Mouse (Mus musculus): ENCODE measurements around the gene Fam43b. TPM values are rescaled to one million over a fixed set of nuclear protein-coding genes. Genes with fewer than 3 reads are reported as not detected.

Gene Fam43b
- polyA plus RNA-seq, 1 experiment from 2014 or later: 9.1 TPM

GRCm38 (mm10) chr4:138358176-138358575, 38.2 kb downstream of the Fam43b start:
- Histone ChIP-seq H3K27ac (no peak overlapping the region), H3K36me3 (replicated peaks) (no peaks in the 10 kb centered on the region), H3K4me2 (no peak overlapping the region), H3K4me3 (no peak overlapping the region), H3K4me1 (peaks cover 12% of the 10 kb centered on the region), H3K27me3 (replicated peaks) (no peaks in the 10 kb centered on the region), H3K9ac (no peak overlapping the region), H3K9me3 (no peaks in the 10 kb centered on the region)
- no peak for ATAC-seq (replicated peaks)
- 68% methylated on average over 3 of the region's 3 CpGs for WGBS

DNA sequence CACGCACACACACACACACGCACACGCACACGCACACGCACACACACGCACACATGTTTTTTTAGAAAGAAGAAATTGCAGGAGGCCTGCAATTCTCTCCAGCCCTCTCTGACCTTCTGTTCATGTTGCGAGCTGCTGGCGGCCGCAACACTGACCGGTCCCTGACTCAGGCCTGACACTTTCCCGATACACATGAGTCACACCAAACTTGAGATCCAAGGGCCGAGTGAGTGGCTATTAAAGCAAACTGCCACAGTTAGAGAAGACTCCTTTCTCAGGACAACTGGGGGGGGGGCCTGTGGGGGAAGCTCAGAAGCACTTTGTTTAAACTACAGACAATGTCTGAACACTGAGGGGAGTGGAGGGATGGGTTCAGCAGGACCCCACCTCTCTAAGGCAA, 39.8 kb downstream of the Fam43b start:
- 93% methylated on average over 12 of the region's 12 CpGs for WGBS
- H3K4me1 ChIP-seq: peaks cover 8% of the 10 kb centered on the region
- H3K4me2 ChIP-seq: no peak overlapping the region
- ATAC-seq (replicated peaks): no peak
- no peaks in the 10 kb centered on the region for H3K27me3 ChIP-seq (replicated peaks)
- H3K9me3 ChIP-seq: no peaks in the 10 kb centered on the region
- H3K27ac ChIP-seq: no peak overlapping the region
- H3K9ac ChIP-seq: no peak overlapping the region
- H3K4me3 ChIP-seq: no peak overlapping the region
- H3K36me3 ChIP-seq (replicated peaks): no peaks in the 10 kb centered on the region

DNA sequence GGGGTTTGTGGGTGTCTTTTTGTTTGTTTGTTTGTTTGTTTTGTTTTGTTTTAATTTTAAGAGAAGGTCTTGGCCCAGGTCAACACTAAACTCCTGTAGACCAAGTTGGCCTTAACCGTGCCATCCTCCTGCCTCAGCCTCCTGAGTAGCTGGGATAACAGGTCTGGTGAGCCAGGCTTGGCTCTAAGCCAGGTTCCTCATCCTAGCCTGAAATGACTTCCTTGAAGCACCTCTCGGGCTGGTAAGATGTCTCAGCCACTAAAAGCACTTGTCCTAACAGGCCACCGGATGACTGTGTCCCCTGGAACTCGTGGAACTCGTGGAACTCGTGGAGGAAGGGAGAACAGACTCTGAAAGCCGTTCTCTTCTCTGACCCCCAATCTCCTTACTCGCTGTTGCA, 40.2 kb downstream of the Fam43b start:
- Histone ChIP-seq H3K4me1 (peaks cover 4% of the 10 kb centered on the region; the same call in 1 of the 2 replicates), H3K4me3 (no peak overlapping the region), H3K4me2 (no peak overlapping the region), H3K36me3 (replicated peaks) (no peaks in the 10 kb centered on the region), H3K27me3 (replicated peaks) (no peaks in the 10 kb centered on the region), H3K9me3 (no peaks in the 10 kb centered on the region), H3K9ac (no peak overlapping the region), H3K27ac (no peak overlapping the region)
- ATAC-seq (replicated peaks): no peak
- 93% methylated on average over 8 of the region's 8 CpGs for WGBS

- no peaks in the 10 kb centered on the region for H3K4me1 ChIP-seq
- no peak overlapping the region for H3K9ac ChIP-seq
- H3K4me3 ChIP-seq: no peak overlapping the region
- no peaks in the 10 kb centered on the region for H3K36me3 ChIP-seq (replicated peaks)
- no peaks in the 10 kb centered on the region for H3K9me3 ChIP-seq
- no peak overlapping the region for H3K27ac ChIP-seq
- ATAC-seq (replicated peaks): no peak
- H3K27me3 ChIP-seq (replicated peaks): no peaks in the 10 kb centered on the region
- no peak overlapping the region for H3K4me2 ChIP-seq
- 98% methylated on average over 2 of the region's 2 CpGs for WGBS
These were observed 40.8 kb downstream of the Fam43b start for GRCm38 (mm10) chr4:138355496-138355895.

DNA sequence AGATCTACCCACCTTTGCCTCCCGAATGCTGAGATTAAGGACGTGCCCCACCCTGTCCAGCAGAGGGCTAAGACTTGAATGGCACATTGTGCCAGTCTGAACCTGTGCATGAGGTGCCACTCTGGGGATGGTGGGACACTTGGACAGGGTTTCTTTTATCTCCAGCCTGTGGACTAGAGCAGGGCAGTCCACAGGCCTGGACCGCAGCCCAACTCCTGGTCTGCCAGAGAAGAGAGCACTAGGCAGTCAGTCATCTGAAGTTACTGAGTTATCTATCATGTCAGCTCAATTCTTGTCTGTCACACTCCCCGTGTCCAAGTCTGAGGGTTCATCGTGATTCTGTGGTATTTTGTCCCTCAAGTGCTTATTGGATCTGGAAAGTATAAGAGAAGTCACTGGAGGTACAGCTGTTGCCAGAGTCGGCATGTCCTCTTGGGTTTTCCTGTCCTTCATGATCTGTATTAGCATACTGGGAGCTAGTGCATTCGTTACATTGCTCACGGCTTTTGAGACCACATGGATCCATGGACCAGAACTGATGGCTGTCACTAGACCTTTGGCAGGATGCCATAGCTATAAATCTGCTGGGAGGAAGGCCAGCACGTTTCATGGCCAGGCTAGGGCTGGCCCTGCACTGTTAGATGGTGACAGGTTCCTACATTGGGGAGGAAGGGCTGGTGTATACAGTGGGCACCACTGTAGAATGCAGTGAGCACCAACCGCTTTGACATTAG, 42.7 kb downstream of the Fam43b start:
- ATAC-seq (replicated peaks): no peak
- Histone ChIP-seq H3K27me3 (replicated peaks) (no peaks in the 10 kb centered on the region), H3K9ac (no peak overlapping the region), H3K27ac (no peak overlapping the region), H3K4me3 (no peak overlapping the region), H3K9me3 (no peaks in the 10 kb centered on the region), H3K4me2 (no peak overlapping the region), H3K36me3 (replicated peaks) (no peaks in the 10 kb centered on the region), H3K4me1 (no peaks in the 10 kb centered on the region)
- 72% methylated on average over 10 of the region's 10 CpGs for WGBS

- Histone ChIP-seq H3K27me3 (replicated peaks) (no peaks in the 10 kb centered on the region), H3K36me3 (replicated peaks) (no peaks in the 10 kb centered on the region), H3K4me1 (no peaks in the 10 kb centered on the region), H3K4me2 (no peak overlapping the region), H3K9ac (no peak overlapping the region), H3K4me3 (no peak overlapping the region), H3K9me3 (no peaks in the 10 kb centered on the region), H3K27ac (no peak overlapping the region)
- no peak for ATAC-seq (replicated peaks)
- 93% methylated on average over 6 of the region's 6 CpGs for WGBS
These were observed 43.6 kb downstream of the Fam43b start for GRCm38 (mm10) chr4:138352692-138353091.

GRCm38 (mm10) chr4:138351821-138352220, 44.5 kb downstream of the Fam43b start:
- H3K27me3 ChIP-seq (replicated peaks): no peaks in the 10 kb centered on the region
- H3K36me3 ChIP-seq (replicated peaks): no peaks in the 10 kb centered on the region
- WGBS: 86% methylated on average over 5 of the region's 5 CpGs
- no peaks in the 10 kb centered on the region for H3K9me3 ChIP-seq
- H3K27ac ChIP-seq: no peak overlapping the region
- ATAC-seq (replicated peaks): no peak
- no peak overlapping the region for H3K9ac ChIP-seq
- H3K4me2 ChIP-seq: no peak overlapping the region
- H3K4me1 ChIP-seq: no peaks in the 10 kb centered on the region
- H3K4me3 ChIP-seq: no peak overlapping the region

GRCm38 (mm10) chr4:138348716-138349115, 47.6 kb downstream of the Fam43b start:
- ATAC-seq (replicated peaks): no peak
- H3K27ac ChIP-seq: no peak overlapping the region

GRCm38 (mm10) chr4:138347280-138347679, 49.0 kb downstream of the Fam43b start:
- Histone ChIP-seq H3K27me3 (replicated peaks) (no peaks in the 10 kb centered on the region), H3K4me2 (no peak overlapping the region), H3K4me1 (no peaks in the 10 kb centered on the region), H3K9me3 (no peaks in the 10 kb centered on the region), H3K9ac (no peak overlapping the region), H3K27ac (no peak overlapping the region), H3K36me3 (replicated peaks) (no peaks in the 10 kb centered on the region), H3K4me3 (no peak overlapping the region)
- no peak for ATAC-seq (replicated peaks)
- WGBS: 55% methylated on average over 1 of the region's 1 CpGs

More at GRCm38 (mm10) chr4:138348716-138349115, 47.6 kb downstream of the Fam43b start:
- Histone ChIP-seq H3K4me1 (no peaks in the 10 kb centered on the region), H3K27me3 (replicated peaks) (no peaks in the 10 kb centered on the region), H3K36me3 (replicated peaks) (no peaks in the 10 kb centered on the region), H3K4me3 (no peak overlapping the region), H3K4me2 (no peak overlapping the region), H3K9ac (no peak overlapping the region), H3K9me3 (no peaks in the 10 kb centered on the region)
- WGBS: 86% methylated on average over 7 of the region's 7 CpGs

GRCm38 (mm10) chr4:138344891-138345545, 51.3 kb downstream of the Fam43b start:
- ATAC-seq (replicated peaks): no peak
- Histone ChIP-seq H3K36me3 (replicated peaks) (no peaks in the 10 kb centered on the region), H3K27ac (no peak overlapping the region), H3K27me3 (replicated peaks) (no peaks in the 10 kb centered on the region), H3K9ac (no peak overlapping the region), H3K9me3 (no peaks in the 10 kb centered on the region), H3K4me1 (no peaks in the 10 kb centered on the region), H3K4me2 (no peak overlapping the region), H3K4me3 (no peak overlapping the region)
- WGBS: 69% methylated on average over 9 of the region's 9 CpGs

All from midbrain, embryonic 15.5 days (tissue).